Mouse (Mus musculus): ENCODE measurements around the gene Kctd17. TPM values are rescaled to one million over a fixed set of nuclear protein-coding genes. Genes with fewer than 3 reads are reported as not detected.

Kctd17 gene
- polyA plus RNA-seq, 1 experiment from 2014 or later = 25.9 TPM

DNA sequence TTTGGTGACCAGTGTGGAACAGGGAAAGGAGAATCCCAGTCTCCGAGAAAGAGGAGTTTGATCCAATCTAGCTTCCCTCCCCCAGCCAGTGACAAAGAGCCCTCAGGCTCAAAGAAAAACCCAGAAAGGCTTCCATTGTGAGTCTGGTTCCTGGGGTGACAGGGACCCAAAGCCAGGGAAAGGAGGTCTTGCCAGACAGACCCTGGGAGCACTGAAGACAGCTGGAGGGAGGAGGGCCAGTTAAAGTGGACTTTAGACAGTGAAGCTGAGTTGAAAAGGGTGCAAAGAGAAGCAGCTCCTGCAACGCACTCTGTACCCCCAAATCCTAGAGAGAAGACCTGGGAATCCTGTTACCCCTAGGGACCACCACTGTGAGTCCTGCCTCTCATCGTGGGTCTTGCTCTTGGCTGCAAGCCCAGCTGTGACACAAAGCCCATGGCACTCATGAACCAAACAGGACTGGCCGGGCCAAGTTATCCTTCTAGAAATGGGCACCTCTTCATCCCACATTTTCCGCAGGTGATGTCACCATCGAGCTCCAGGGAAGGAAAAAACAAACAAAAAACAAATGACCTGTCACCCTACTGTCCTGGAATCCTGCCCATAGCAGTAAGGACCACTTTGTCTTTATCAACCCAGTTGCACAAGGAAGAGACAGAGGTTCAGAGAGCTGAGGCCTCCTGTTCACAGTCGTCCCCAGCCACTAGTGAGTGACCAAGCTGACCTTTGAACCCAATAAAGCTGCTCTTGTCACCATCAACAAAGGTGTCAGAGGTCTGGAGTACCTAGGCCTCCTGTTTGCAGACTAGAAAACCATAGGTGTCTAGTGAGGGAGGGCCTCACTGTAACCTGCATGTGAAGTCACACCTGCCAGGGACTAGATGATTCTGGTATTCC is 43.9 kb upstream of the Kctd17 start:
- H3K9ac ChIP-seq (ENCODE audit: low read length) = no peak overlapping the region
- no peaks in the 10 kb centered on the region for H3K9me3 ChIP-seq (ENCODE audit: control insufficient read depth, low read length)
- no peak overlapping the region for H3K4me3 ChIP-seq (ENCODE audit: low read depth, low read length)
- no peak for TF ChIP-seq CTCF (IDR thresholded peaks at IDR 0.05; ENCODE audit: low read depth)
- no peak for TF ChIP-seq EP300 (optimal IDR thresholded peaks at IDR 0.05)
- peak; percentile 13; the same call in 1 of the 2 replicates for ATAC-seq (ENCODE audit: low FRiP score, low TSS enrichment)
- H3K4me2 ChIP-seq (replicated peaks; ENCODE audit: low read depth) = no peak overlapping the region
- DNase-seq (ENCODE audit: low spot score) = no peak
- H3K27me3 ChIP-seq (ENCODE audit: control insufficient read depth, insufficient read depth, low read length) = no peaks in the 10 kb centered on the region
- no peaks in the 10 kb centered on the region for H3K4me1 ChIP-seq (replicated peaks; ENCODE audit: control insufficient read depth, insufficient read depth)
- 59% methylated on average over 7 of the region's 7 CpGs for WGBS
- peak overlapping the region; percentile 40; the same call in 1 of the 2 replicates for H3K27ac ChIP-seq (replicated peaks)
- H3K36me3 ChIP-seq (ENCODE audit: control insufficient read depth, insufficient read depth, low read length) = no peaks in the 10 kb centered on the region

DNA sequence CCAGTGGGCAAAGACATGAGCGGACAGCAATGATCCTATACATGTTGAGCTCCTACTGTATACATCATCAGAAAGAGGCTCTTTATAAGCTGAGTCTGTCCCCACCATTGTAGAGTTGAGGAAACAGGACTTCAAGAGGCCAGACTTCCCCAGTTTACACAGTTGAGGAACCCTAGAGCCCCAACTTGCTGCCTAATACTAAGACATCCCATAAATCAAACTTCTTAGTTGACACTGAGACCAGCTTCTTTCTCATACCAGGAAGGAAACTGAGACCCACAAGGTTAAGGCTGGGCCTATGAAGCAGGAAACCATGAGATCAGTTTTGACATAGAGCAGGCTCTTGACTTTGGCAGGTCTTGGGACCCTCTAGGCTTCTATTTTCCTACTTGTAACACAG is 42.8 kb upstream of the Kctd17 start:
- no peaks in the 10 kb centered on the region for H3K4me1 ChIP-seq (replicated peaks; ENCODE audit: control insufficient read depth, insufficient read depth)
- TF ChIP-seq EP300 (optimal IDR thresholded peaks at IDR 0.05) (no peak), CTCF (IDR thresholded peaks at IDR 0.05; ENCODE audit: low read depth) (no peak)
- no peak overlapping the region for H3K27ac ChIP-seq (replicated peaks)
- no peaks in the 10 kb centered on the region for H3K36me3 ChIP-seq (ENCODE audit: control insufficient read depth, insufficient read depth, low read length)
- ATAC-seq (ENCODE audit: low FRiP score, low TSS enrichment) = no peak
- 87% methylated on average over 1 of the region's 1 CpGs for WGBS
- H3K9me3 ChIP-seq (ENCODE audit: control insufficient read depth, low read length) = no peaks in the 10 kb centered on the region
- H3K27me3 ChIP-seq (ENCODE audit: control insufficient read depth, insufficient read depth, low read length) = no peaks in the 10 kb centered on the region
- H3K9ac ChIP-seq (ENCODE audit: low read length) = no peak overlapping the region
- DNase-seq (ENCODE audit: low spot score) = no peak
- no peak overlapping the region for H3K4me2 ChIP-seq (replicated peaks; ENCODE audit: low read depth)
- no peak overlapping the region for H3K4me3 ChIP-seq (ENCODE audit: low read depth, low read length)

GRCm38 (mm10) chr15:78390855-78391254 is 37.5 kb upstream of the Kctd17 start:
- TF ChIP-seq EP300 (optimal IDR thresholded peaks at IDR 0.05) (no peak), CTCF (IDR thresholded peaks at IDR 0.05; ENCODE audit: low read depth) (no peak)
- WGBS = 64% methylated on average over 3 of the region's 3 CpGs
- H3K4me2 ChIP-seq (replicated peaks; ENCODE audit: low read depth) = no peak overlapping the region
- H3K9me3 ChIP-seq (ENCODE audit: control insufficient read depth, low read length) = no peaks in the 10 kb centered on the region
- no peak for ATAC-seq (ENCODE audit: low FRiP score, low TSS enrichment)
- no peaks in the 10 kb centered on the region for H3K36me3 ChIP-seq (ENCODE audit: control insufficient read depth, insufficient read depth, low read length)
- no peaks in the 10 kb centered on the region for H3K4me1 ChIP-seq (replicated peaks; ENCODE audit: control insufficient read depth, insufficient read depth)
- no peaks in the 10 kb centered on the region for H3K27me3 ChIP-seq (ENCODE audit: control insufficient read depth, insufficient read depth, low read length)
- no peak overlapping the region for H3K4me3 ChIP-seq (ENCODE audit: low read depth, low read length)
- H3K27ac ChIP-seq (replicated peaks) = no peak overlapping the region
- no peak overlapping the region for H3K9ac ChIP-seq (ENCODE audit: low read length)
- no peak for DNase-seq (ENCODE audit: low spot score)

- Histone ChIP-seq H3K27ac (replicated peaks) (no peak within 1 kb of the TSS), H3K9me3 (ENCODE audit: control insufficient read depth, low read length) (no peaks in the 10 kb centered on the region), H3K4me1 (replicated peaks; ENCODE audit: control insufficient read depth, insufficient read depth) (no peaks in the 10 kb centered on the region), H3K27me3 (ENCODE audit: control insufficient read depth, insufficient read depth, low read length) (no peaks in the 10 kb centered on the region), H3K4me3 (ENCODE audit: low read depth, low read length) (no peak within 1 kb of the TSS), H3K36me3 (ENCODE audit: control insufficient read depth, insufficient read depth, low read length) (no peaks in the 10 kb centered on the region), H3K4me2 (replicated peaks; ENCODE audit: low read depth) (no peak within 1 kb of the TSS), H3K9ac (ENCODE audit: low read length) (no peak within 1 kb of the TSS)
- peak; percentile 22; the same call in 1 of the 2 replicates for ATAC-seq (ENCODE audit: low FRiP score, low TSS enrichment)
- TF ChIP-seq CTCF (IDR thresholded peaks at IDR 0.05; ENCODE audit: low read depth) (peak; percentile 31), EP300 (optimal IDR thresholded peaks at IDR 0.05) (no peak)
- peak; percentile 27 for DNase-seq (ENCODE audit: low spot score)
- WGBS = 70% methylated on average over 8 of the region's 8 CpGs
Observed at GRCm38 (mm10) chr15:78395478-78395962, 32.8 kb upstream of the Kctd17 start, which contains the start of gene Tex33. Gene Tex33 (minus strand): TSS chr15:78395912.

GRCm38 (mm10) chr15:78401345-78401744 is 27.0 kb upstream of the Kctd17 start:
- DNase-seq (ENCODE audit: low spot score) = no peak
- no peak for ATAC-seq (ENCODE audit: low FRiP score, low TSS enrichment)
- H3K27me3 ChIP-seq (ENCODE audit: control insufficient read depth, insufficient read depth, low read length) = no peaks in the 10 kb centered on the region
- H3K9ac ChIP-seq (ENCODE audit: low read length) = no peak overlapping the region
- no peaks in the 10 kb centered on the region for H3K36me3 ChIP-seq (ENCODE audit: control insufficient read depth, insufficient read depth, low read length)
- no peak overlapping the region for H3K27ac ChIP-seq (replicated peaks)
- H3K4me1 ChIP-seq (replicated peaks; ENCODE audit: control insufficient read depth, insufficient read depth) = peaks cover 19% of the 10 kb centered on the region
- 56% methylated on average over 6 of the region's 6 CpGs for WGBS
- H3K4me3 ChIP-seq (ENCODE audit: low read depth, low read length) = no peak overlapping the region
- H3K4me2 ChIP-seq (replicated peaks; ENCODE audit: low read depth) = no peak overlapping the region
- TF ChIP-seq EP300 (optimal IDR thresholded peaks at IDR 0.05) (no peak), CTCF (IDR thresholded peaks at IDR 0.05; ENCODE audit: low read depth) (no peak)
- no peaks in the 10 kb centered on the region for H3K9me3 ChIP-seq (ENCODE audit: control insufficient read depth, low read length)

DNA sequence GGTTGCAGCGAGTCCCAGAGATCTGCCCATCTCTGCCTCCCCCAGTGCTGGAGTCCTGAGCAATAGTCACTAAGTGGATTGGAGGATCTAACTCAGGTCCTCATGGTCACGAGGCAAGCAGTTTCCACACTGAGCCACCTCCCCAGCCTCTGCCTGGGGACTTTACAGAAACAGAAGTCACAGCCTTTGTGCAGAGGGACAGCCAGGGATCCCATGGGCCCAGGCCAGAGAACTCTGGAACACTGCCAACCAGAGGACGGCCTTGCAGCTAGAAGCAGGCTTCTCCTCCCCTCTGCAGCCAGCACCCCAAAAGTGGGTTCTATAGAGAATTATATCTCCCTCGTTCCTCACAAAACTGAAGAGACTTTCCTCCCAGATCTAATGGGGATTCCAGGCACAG is 26.4 kb upstream of the Kctd17 start:
- Histone ChIP-seq H3K36me3 (ENCODE audit: control insufficient read depth, insufficient read depth, low read length) (no peaks in the 10 kb centered on the region), H3K4me2 (replicated peaks; ENCODE audit: low read depth) (no peak overlapping the region; the same call in 1 of the 2 replicates), H3K9ac (ENCODE audit: low read length) (peak overlapping the region; percentile 27; the same call in 1 of the 2 replicates), H3K27ac (replicated peaks) (peak overlapping the region; percentile 66), H3K4me1 (replicated peaks; ENCODE audit: control insufficient read depth, insufficient read depth) (peaks cover 19% of the 10 kb centered on the region), H3K9me3 (ENCODE audit: control insufficient read depth, low read length) (no peaks in the 10 kb centered on the region), H3K4me3 (ENCODE audit: low read depth, low read length) (no peak overlapping the region), H3K27me3 (ENCODE audit: control insufficient read depth, insufficient read depth, low read length) (no peaks in the 10 kb centered on the region)
- TF ChIP-seq CTCF (IDR thresholded peaks at IDR 0.05; ENCODE audit: low read depth) (no peak), EP300 (optimal IDR thresholded peaks at IDR 0.05) (no peak)
- WGBS = 37% methylated on average over 4 of the region's 4 CpGs
- DNase-seq (ENCODE audit: low spot score) (peak; percentile 57), ATAC-seq (ENCODE audit: low FRiP score, low TSS enrichment) (no peak)
